Mouse (Mus musculus): Measurements from ENCODE around the gene Olfr648.

Gene Olfr648

DNA sequence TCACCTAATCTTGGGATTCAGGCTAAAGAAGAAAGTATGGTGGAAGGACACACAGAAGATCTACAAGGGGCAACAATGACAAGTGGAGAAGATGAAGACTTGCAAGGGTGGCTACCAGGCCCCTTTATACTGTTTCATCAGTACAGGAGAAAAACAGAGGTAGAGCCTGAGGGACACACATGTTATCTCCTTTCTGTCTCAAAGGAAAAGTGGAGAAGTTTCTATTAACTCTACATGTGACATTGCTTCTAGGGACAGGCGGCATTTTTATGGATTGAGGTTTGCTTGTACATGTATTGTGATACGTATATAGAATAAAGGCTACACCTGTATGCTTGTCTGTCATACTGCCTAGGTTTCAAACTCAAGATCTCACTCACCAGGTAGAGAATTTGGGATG is at the start of gene Olfr648:
Olfr648 (minus strand) TSS at position 101 of the 400 bp plus-strand sequence.
- DNase-seq: no peak

DNA sequence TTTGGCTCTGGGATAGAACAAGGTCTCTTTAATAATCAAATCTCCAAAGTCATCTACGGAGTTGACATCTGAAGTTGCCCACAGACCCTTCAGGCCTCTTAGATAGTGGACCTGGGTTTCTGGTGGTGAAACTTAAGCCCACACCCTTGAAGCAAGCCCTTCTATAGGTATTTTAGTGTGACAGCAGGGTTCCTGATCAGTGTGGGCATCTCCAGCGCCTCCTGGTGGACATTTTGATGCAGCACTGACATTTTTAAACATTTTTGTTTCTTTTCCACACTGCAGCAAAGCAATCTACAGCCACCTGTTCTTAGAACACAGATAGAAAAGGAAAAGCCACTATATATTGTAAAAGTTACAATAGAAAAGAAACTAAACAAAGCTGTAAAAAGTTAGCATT is 48.0 kb upstream of the Olfr648 start:
- peak; percentile 50 for DNase-seq

DNA sequence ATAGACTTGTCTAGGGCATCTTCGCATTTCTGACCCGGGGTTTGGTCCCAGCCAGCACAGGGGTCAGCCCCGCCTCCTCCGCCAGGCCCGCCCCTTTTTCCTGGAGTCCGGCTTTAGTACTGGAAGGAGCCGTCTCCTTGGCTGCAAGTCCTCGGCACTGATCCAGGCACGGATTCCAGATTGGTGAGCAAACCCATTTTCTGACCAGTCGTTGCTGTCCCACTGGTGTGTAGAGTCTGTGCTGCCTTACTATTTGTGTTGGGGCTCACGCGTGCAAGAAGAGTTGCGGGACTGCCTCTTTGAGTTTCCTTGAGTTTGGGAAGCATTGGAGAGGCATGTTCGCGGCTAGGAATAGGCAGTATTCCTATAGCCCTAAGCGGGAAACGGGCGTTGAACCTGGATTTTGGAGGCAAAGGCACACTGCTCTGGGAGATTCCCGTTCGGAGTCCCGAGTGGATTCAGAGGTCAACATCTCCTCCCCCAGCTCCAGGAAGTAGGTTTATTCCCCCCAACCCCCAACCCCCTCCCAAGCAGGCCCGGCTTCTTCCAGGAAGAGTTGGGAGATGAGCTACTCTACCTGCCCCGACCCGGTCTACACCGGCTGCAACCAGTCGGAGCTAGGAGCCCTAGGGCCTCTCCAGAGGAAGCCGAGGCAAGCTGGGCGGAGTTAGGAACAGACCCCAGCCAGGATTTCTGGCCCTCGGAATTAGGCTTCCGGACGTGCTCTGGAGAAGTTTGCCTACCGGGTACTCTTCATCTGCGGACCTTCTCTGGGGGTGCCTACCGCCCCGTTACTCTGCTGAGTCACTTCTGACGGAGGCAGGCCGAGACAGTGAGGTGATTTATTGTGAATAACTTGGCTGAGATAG is 35.7 kb upstream of the Olfr648 start, which contains the start of gene Trim6:
Trim6 (plus strand) TSS at position 93 of the 869 bp plus-strand sequence.
- DNase-seq: peak; percentile 12

DNA sequence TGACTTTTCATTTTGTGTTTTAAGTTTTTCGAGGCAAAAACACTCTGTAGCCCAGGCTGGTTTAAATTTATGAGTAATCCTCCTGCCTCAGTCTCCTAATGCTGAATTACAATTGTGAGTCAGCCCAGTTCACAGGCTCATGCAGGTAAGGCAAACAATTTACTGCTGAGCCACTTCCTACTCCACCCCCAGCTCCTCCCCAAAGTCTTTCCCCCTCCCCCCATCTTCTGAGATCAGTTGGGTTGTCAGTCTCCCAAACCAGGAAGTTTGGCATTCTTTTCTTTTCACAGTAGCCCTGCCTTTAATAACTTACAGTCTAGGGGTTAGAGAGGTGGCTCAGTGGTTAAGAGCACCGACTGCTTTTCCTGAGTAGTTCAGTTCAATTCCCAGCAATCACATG is 34.7 kb upstream of the Olfr648 start:
- no peak for DNase-seq

DNA sequence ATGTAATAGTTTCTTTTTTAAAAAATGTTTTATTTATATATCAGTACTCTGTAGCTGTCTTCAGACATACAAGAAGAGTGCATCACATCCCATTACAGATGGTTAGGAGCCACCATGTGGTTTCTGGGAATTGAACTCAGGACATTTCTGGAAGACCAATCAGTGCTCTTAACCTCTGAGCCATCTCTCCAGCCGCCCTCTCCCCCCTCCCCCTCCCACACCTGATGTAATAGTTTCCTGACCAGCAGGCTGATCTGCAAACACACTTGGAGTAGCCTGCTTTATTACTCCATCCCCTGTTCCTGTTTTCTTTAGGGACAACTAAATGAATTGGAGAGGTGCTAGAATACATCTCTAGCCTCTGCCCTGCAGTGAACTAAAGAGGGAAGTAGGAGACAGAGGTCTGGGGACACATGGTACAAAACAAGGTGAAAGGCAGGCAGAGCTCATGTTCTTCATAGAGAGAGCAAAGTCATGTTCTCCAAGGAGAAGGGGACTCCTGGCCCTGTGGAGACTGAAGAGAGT is 32.9 kb upstream of the Olfr648 start:
- no peak for DNase-seq

DNA sequence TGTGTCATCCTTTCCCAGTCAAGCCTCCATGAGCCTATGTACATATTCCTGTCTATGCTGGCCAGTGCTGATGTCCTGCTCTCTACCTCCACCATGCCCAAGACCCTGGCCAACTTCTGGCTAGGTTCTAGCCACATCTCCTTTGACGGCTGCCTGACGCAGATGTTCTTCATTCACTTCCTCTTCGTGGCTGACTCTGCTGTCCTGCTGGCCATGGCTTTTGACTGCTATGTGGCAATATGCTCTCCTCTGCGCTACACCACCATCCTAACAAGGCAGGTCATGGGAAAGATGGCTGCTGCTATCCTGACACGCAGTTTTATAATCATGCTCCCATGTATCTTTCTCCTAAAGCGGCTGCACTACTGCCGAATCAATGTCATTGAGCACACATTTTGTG is 23.0 kb upstream of the Olfr648 start:
- DNase-seq: no peak

DNA sequence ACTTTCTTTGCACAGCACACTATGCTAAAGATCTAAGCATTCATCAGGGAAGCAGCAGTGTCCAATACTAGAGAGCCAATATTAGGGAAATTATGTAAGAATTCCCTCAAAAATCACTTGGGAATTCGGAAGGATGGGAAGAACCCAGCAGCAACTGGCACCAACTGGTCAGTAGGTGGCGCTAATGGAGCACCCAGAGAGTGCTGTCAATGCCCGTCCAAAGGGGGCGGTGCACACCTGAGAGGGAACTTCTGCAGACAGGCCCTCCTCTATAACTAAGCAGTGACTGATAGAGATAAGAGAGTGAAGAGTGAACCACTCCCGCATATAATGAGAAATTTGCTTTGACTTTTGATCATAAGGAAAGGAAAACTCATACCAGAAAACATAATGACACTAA is 16.6 kb upstream of the Olfr648 start:
- DNase-seq: peak; percentile 77

DNA sequence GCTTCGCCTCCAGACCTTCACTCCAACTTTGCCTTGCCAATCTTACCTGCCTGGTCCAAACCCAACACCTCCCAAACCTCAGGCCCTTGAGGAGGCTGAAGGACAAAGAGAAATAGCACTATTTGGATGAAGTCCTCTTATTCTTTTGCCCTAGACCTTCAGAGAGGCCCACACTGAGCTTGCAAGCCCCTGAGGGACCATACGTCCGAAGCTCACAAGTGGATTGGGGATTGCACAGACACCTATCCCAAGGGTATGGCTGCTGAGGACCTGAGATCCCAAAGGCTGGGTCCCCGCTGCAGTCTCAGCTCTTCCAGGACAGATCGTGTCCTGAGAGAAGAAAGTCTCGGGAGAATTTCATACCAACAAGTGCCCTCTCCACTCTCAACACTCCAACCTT is 12.7 kb upstream of the Olfr648 start, which contains the start of gene Olfr649:
Olfr649 (minus strand) TSS at position 101 of the 400 bp plus-strand sequence.
- no peak for DNase-seq

DNA sequence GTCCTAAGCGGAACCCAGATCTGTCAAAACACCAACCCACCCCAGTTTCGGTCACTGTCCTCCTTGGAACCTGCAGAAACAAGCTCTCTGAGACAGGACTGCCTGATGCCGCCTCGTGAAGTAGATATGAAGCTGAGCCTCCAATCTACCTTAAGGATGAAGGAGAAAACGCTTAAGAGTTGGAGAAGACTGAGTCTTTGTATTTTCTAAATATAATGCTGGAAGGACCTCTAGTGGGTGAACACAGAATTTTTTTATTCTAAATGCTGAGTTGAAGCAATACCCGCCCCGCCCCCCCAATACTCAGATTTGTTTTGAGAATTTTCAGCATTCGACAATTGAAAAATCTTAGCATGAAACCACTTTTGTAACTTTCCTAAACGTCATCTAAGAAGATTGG is 8.1 kb upstream of the Olfr648 start:
- DNase-seq: no peak

DNA sequence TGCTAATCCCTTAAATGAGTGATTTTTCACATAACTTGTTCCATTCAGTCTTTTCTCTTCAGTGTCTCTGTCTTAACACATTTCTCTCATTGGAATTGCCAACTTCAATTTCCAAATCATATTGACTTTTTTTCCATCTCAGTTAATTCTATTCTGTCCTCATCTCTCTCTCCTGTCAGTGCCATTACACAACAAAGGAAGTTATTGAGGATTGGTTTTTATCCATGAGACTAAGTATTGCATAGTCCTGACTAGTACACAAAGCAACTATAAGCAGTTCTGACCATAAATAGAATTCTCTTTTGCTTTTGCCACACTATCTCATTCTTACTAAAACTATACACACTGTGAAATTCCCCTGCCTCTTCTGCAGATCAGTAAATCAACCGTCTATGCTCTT is 4.1 kb downstream of the Olfr648 start:
- no peak for DNase-seq

DNA sequence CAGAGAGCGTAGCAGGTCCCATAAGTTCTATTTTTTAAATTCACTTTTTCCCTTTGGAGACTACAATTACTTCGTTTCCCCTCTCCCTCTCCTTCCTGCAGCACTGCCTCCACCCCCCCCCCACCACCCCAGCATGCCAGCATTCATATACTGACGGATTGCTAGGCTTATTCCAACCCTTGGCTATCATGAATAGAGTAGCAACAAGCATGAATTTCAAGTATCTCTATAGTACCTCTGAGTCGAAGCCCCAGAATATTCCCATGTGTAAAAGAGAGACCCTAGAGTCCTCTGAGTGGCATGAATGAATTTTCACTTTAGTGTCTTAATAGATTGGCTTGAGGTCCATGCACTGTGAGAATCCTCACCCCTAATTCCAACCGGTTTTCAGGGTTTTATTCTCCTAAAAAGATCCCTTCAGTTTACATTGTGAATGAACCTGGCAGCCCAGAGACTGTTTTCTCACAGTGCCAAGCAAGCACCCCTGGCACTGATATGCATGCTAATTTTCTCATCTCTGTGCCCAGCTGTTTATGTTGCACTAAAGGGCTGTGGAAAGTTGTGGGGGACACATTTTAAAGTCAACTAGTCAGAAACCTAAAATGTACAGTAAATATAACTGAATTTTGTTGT is 4.7 kb downstream of the Olfr648 start:
- DNase-seq: no peak

DNA sequence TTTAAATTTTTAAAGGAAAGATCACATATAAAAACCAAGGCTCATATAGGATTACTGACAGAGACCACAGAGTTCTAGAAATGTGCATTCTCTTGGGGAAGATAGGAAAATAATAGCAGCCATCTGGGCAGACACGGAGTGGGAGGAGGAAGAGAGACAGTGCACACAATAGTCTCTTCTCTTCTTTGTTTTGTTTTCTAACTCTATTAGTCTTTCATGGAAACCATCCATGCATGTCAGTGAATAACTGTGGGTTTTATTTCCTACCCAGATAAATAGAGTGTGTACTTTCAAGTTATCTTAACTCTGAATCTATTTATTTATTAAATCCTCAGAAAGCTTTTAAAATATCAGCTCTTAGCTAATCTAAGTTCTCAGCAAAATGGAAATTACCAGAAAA is 8.1 kb downstream of the Olfr648 start:
- DNase-seq: no peak

DNA sequence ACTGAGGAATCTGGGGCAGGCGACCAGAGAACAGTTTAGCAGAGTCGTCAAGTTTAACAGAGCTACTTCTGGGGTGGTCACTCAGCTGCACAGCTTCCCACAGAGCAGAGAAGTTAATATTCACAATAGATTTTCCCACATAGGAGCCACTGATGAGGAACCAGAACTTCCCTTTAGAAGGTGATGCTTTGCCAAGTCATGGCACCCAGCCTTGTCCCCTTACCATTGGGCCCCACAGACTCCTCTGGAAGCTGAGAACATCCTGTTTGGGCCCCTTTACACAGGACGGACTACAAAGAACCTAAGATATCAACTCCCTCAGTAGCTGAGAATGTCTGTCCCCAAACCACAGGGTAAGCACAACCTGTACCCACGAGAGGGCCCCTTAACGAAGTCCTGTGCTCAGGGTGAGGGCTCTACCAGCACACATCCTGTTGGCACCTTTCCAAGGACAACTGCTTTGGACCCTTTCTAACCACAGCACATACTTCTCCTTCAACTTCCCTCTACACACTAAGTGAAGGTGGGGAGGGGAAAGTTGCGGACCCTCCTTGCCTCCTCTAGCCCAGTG is 13.5 kb downstream of the Olfr648 start:
- DNase-seq: peak; percentile 36

DNA sequence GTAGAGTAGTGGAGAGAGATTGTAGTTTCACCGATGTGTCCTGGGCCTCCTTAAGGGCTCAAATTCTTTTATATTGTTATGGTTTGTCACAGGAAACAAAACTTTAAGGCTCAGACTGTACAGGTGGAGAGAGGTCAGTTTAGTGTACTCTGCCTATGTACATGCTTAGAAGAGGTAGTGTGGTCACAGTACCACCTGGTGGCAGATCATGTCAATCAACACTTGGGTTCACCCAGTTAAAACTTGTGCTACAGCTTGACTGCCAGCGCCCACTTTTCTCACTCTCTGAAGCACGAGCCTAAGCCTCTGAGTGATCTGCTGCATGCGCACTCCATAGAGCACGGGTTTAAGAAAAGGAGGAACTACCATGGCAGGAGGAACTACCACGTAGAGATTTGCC is 16.1 kb downstream of the Olfr648 start:
- peak; percentile 36 for DNase-seq

DNA sequence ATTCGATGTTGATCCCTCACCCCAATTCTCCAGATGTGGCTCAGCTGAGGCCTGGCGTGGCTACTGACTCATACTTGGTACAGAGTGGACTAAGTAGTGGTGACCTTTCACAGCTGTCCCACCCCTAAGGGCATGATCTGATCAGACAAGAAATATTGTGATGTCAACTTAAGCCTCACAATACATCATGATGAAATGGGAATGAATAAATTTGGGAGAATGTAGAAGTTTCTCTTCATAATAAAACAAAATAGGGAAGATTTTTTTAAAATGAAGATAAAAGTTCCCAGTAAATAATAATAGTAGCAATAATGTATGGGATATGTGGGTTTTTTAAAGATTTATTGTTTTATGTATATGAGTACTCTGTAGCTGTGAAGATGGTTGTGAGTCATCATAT is 32.7 kb downstream of the Olfr648 start, which contains the start of gene Ubqlnl:
Ubqlnl (minus strand) TSS at position 101 of the 400 bp plus-strand sequence.
- no peak for DNase-seq

DNA sequence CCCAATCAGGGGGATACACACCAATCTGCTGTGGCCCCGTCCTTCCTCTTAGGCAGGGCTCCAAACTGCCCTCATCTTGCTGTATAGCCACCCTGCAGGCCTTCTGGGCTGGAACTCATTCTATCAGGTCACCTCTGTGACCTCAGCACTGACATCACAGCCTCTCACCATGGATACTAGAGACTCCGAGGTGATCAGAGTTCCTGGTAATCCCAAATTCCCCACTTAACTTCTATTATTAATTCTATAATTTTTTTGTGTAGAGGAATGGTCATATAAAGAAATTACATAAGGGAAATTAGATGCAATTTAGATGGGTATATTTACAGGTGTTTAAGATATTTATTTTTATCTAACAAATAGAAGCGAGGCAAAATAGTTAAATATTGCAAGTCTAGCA is 40.0 kb downstream of the Olfr648 start, which contains the start of gene Ubqln3:
Ubqln3 (minus strand) TSS at position 101 of the 400 bp plus-strand sequence.
- no peak for DNase-seq

DNA sequence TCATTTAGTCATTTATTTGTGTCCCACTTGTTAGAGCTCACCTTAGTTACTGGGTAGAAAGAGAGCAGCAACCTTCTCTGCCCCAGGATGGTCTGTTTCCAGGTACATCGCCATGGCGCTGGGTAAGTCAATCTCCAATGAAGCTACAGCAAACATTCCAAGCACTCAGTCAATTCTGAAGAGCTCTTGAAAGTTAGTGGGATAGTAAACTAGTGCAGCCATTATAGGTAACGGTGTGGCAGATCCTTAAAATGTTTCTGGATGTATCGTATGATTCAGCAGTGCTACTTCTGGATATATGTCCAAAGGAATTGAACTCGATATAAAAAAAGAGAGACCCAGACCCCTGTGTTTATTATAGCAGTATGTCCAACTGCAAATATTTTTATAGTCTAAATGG is 45.9 kb downstream of the Olfr648 start, which contains the start of gene Olfr643:
Olfr643 (minus strand) TSS at position 101 of the 400 bp plus-strand sequence.
- DNase-seq: no peak

DNA sequence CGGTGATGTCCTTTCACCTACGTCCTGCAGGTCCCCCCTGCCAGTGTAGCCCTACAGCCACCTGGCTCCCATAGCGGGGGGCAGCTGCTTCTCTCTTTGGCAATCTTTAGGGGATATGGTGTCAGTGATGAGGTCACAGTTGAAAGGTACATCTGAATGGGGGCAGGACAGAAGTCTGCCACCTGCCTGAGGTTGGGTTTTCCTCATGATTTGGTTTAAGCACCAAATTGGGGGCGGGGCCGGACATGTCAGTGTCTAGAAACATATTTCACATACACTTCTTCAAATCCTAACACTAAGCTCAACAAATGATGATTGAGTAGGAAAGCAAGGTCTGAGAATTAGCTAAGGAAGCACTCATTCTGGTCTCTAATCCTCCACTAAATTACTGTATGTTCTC is 53.5 kb downstream of the Olfr648 start, which contains the start of gene Ubqln5:
Ubqln5 (minus strand) TSS at position 101 of the 400 bp plus-strand sequence.
- DNase-seq: peak; percentile 18

All from thymus, postnatal 14 days (tissue).